Mouse (Mus musculus) limb, embryonic 14.5 days (tissue): ENCODE data around the gene Ifnab. TPM values are rescaled to one million over a fixed set of nuclear protein-coding genes. Genes with fewer than 3 reads are reported as not detected.
A peak's percentile ranks its signal among the peaks of the same experiment; 100 is the strongest.

Experiments used
- ATAC-seq: fragments of 200-750 bp; cut with Nextera tagmentation; 2 replicates; pipeline ENCODE4 v1.8.0; 2017; ENCODE audit warnings: low read depth, moderate number of reproducible peaks, moderate TSS enrichment; ENCODE audit not compliant: low FRiP score
- DNase-seq: peaks from one replicate; pipeline ENCODE4 v3.0.0-alpha.2; 2015; ENCODE audit warnings: low spot score
- H3K27ac ChIP-seq: fragments of 300-500 bp; sonication (generic); replicated peaks from 2 replicates; pipeline ENCODE4 v1.5.1; 2014; ENCODE audit warnings: low read depth, mild to moderate bottlenecking, low read length, moderate library complexity, mixed read lengths
- H3K27me3 ChIP-seq: fragments of 300-500 bp; sonication (generic); 2 replicates; pipeline ENCODE4 v1.6.1; 2014; ENCODE audit warnings: low read length, mixed read lengths; ENCODE audit not compliant: control insufficient read depth, insufficient read depth
- H3K36me3 ChIP-seq: fragments of 300-500 bp; sonication (generic); 2 replicates; pipeline ENCODE4 v1.6.1; 2014; ENCODE audit warnings: mild to moderate bottlenecking, low read length, moderate library complexity, mixed read lengths; ENCODE audit not compliant: control insufficient read depth, insufficient read depth
- H3K4me1 ChIP-seq: fragments of 300-500 bp; sonication (generic); 2 replicates; pipeline ENCODE4 v1.6.1; 2014; ENCODE audit warnings: antibody characterized with exemption, low read length, mixed read lengths; ENCODE audit not compliant: control insufficient read depth, insufficient read depth
- H3K4me2 ChIP-seq: fragments of 300-500 bp; sonication (generic); replicated peaks from 2 replicates; pipeline ENCODE4 v1.6.1; 2014; ENCODE audit warnings: low read depth, mild to moderate bottlenecking, low read length, moderate library complexity; ENCODE audit not compliant: severe bottlenecking
- H3K4me3 ChIP-seq: fragments of 300-500 bp; sonication (generic); replicated peaks from 2 replicates; pipeline ENCODE4 v1.5.1; 2014; ENCODE audit warnings: low read length
- H3K9ac ChIP-seq: fragments of 300-500 bp; sonication (generic); 2 replicates; pipeline ENCODE4 v1.6.1; 2014; ENCODE audit warnings: mild to moderate bottlenecking, low read depth, low read length, moderate library complexity; ENCODE audit not compliant: severe bottlenecking
- H3K9me3 ChIP-seq: fragments of 300-500 bp; sonication (generic); 2 replicates; pipeline ENCODE4 v1.6.1; 2016; ENCODE audit warnings: low read length; ENCODE audit not compliant: control insufficient read depth
- POLR2A ChIP-seq: fragments of 200-500 bp; IDR thresholded peaks from 2 replicates; pipeline ENCODE4 v1.8.0; 2012; ENCODE audit warnings: inconsistent platforms, mild to moderate bottlenecking, moderate library complexity, borderline replicate concordance; ENCODE audit not compliant: insufficient read depth, insufficient read length; ENCODE audit errors: extremely low read depth
- WGBS: fragments of 180-500 bp; shearing (Covaris S2); extraction: QIAGEN DNeasy Blood & Tissue Kit; methylation state at CpG from one replicate; pipeline ENCODE4 v1.1.7; 2014; 5-methylcytosine and 5-hydroxymethylcytosine counted together
- polyA plus RNA-seq, 2 experiments: library from polyadenylated mRNA; depleted of rRNA in 1 of 2; stranded (reverse) in 1 of 2; unstranded in 1 of 2; fragments of >200 nt; fragmentation: Nextera tagmentation in 1 of 2; extraction: Ambion mirVana in 1 of 2; gene quantifications; 2 replicates each; pipeline versions ENCODE4 v1.2.1 to v1.2.3; 2012 to 2014

The Ifnab gene
- polyA plus RNA-seq, 2 experiments, result not detected

DNA sequence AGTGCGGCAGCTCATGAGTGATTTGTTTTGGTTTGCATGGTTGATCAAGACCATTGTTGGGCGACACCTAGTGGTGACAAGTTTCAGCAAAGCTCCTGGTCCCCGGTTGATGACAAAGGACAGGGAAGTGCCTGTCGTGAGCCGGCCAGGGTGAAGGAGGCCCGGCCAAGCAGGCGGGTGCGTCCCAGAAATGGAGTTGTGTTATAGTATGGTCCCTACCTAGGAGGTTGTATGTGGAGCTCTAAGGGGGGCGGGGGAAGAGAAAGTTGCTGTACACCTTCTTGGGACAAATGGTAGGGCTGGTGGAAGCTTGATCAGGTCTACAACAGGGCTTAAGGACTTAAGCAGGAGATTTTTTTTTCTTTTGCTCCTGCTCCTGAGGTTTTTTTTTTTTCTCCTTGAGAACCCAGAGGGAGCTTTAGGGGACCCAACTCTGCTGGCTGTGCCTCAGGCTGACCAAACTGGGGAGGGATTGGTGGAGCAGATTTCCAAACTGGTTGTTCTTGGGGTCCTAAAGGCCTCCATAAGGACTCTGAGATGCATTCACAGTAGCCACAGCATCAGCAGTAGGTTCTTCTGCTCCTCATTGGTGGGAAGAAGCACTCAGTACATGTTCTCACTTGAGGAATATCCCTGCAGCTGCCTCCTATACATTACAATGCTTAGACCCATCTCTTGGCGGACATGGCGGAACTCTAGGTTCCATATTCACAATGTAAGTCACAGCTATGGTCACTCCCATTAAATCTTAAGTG lies 49.9 kb downstream of the Ifnab start:
- no peaks in the 10 kb centered on the region for H3K4me1 ChIP-seq
- TF ChIP-seq POLR2A, result no peak
- H3K36me3 ChIP-seq, result no peaks in the 10 kb centered on the region
- H3K4me2 ChIP-seq, result peak overlapping the region; percentile 45
- peak; percentile 99 for DNase-seq
- no peaks in the 10 kb centered on the region for H3K27me3 ChIP-seq
- peak overlapping the region; percentile 33 for H3K4me3 ChIP-seq
- H3K9me3 ChIP-seq, result no peaks in the 10 kb centered on the region
- no peak overlapping the region for H3K9ac ChIP-seq
- 13% methylated on average over 11 of the region's 11 CpGs for WGBS
- ATAC-seq, result peak; percentile 96
- 0 out of 2 replicates have a peak overlapping the region, but pooled peaks have one; percentile 19 for H3K27ac ChIP-seq

- no peak overlapping the region for H3K27ac ChIP-seq
- TF ChIP-seq POLR2A, result no peak
- H3K4me1 ChIP-seq, result no peaks in the 10 kb centered on the region
- H3K9ac ChIP-seq, result peak overlapping the region; percentile 47
- no peaks in the 10 kb centered on the region for H3K27me3 ChIP-seq
- no peaks in the 10 kb centered on the region for H3K9me3 ChIP-seq
- DNase-seq, result no peak
- H3K4me3 ChIP-seq, result peak overlapping the region; percentile 33
- WGBS, result 61% methylated on average over 8 of the region's 8 CpGs
- H3K36me3 ChIP-seq, result no peaks in the 10 kb centered on the region
- ATAC-seq, result no peak
- H3K4me2 ChIP-seq, result peak overlapping the region; percentile 45
These were observed 50.5 kb downstream of the Ifnab start for GRCm38 (mm10) chr4:88640704-88641076.

Other genes starting within 250 kb of the Ifnab start
Only the 30 nearest of the 32 such genes appear.
- not detected in 2 replicates for gene Ifna15, start 133.1 kb downstream of the Ifnab start, polyA plus RNA-seq (2012; rRNA removed)
- gene Ifna15, start 133.1 kb downstream of the Ifnab start, polyA plus RNA-seq (2014; fragmentation: Nextera tagmentation; extraction: Ambion mirVana), result not detected in 2 replicates
- not detected in 2 replicates for gene Ifna14, start 119.6 kb downstream of the Ifnab start, polyA plus RNA-seq (2012; rRNA removed)
- not detected in 2 replicates for gene Ifna14, start 119.6 kb downstream of the Ifnab start, polyA plus RNA-seq (2014; fragmentation: Nextera tagmentation; extraction: Ambion mirVana)
- gene Ifna9, start 99.0 kb downstream of the Ifnab start, polyA plus RNA-seq (2012; rRNA removed), result not detected in 2 replicates
- gene Ifna9, start 99.0 kb downstream of the Ifnab start, polyA plus RNA-seq (2014; fragmentation: Nextera tagmentation; extraction: Ambion mirVana), result not detected in 2 replicates
- gene Ifna12, start 88.0 kb downstream of the Ifnab start, polyA plus RNA-seq (2012; rRNA removed), result not detected in 2 replicates
- not detected in 2 replicates for gene Ifna12, start 88.0 kb downstream of the Ifnab start, polyA plus RNA-seq (2014; fragmentation: Nextera tagmentation; extraction: Ambion mirVana)
- gene C87499, start 56.9 kb downstream of the Ifnab start, polyA plus RNA-seq (2012; rRNA removed), result not detected in 2 replicates
- not detected in 2 replicates for gene C87499, start 56.9 kb downstream of the Ifnab start, polyA plus RNA-seq (2014; fragmentation: Nextera tagmentation; extraction: Ambion mirVana)
- gene Ifna13, start 46.9 kb downstream of the Ifnab start, polyA plus RNA-seq (2012; rRNA removed), result not detected in 2 replicates
- not detected in 2 replicates for gene Ifna13, start 46.9 kb downstream of the Ifnab start, polyA plus RNA-seq (2014; fragmentation: Nextera tagmentation; extraction: Ambion mirVana)
- gene Ifna16, start 14.4 kb downstream of the Ifnab start, polyA plus RNA-seq (2012; rRNA removed), result not detected in 2 replicates
- not detected in 2 replicates for gene Ifna16, start 14.4 kb downstream of the Ifnab start, polyA plus RNA-seq (2014; fragmentation: Nextera tagmentation; extraction: Ambion mirVana)
- not detected in 2 replicates for gene Ifna2, start 7.4 kb downstream of the Ifnab start, polyA plus RNA-seq (2012; rRNA removed)
- gene Ifna2, start 7.4 kb downstream of the Ifnab start, polyA plus RNA-seq (2014; fragmentation: Nextera tagmentation; extraction: Ambion mirVana), result not detected in 2 replicates
- gene Gm26566, start 30.4 kb upstream of the Ifnab start, polyA plus RNA-seq (2012; rRNA removed), result 0.63 and 0.86 TPM in 2 replicates
- 0.70 and 2.0 TPM in 2 replicates for gene Gm26566, start 30.4 kb upstream of the Ifnab start, polyA plus RNA-seq (2014; fragmentation: Nextera tagmentation; extraction: Ambion mirVana)
- 41.4 and 41.6 TPM in 2 replicates for gene Klhl9, start 31.1 kb upstream of the Ifnab start, polyA plus RNA-seq (2012; rRNA removed)
- gene Klhl9, start 31.1 kb upstream of the Ifnab start, polyA plus RNA-seq (2014; fragmentation: Nextera tagmentation; extraction: Ambion mirVana), result 127 and 137 TPM in 2 replicates
- not detected in 2 replicates for gene Gm13271, start 63.5 kb upstream of the Ifnab start, polyA plus RNA-seq (2012; rRNA removed)
- not detected in 2 replicates for gene Gm13271, start 63.5 kb upstream of the Ifnab start, polyA plus RNA-seq (2014; fragmentation: Nextera tagmentation; extraction: Ambion mirVana)
- 0.13 and 0.24 TPM in 2 replicates for gene Gm13283, start 68.8 kb upstream of the Ifnab start, polyA plus RNA-seq (2012; rRNA removed)
- 0.21 TPM in 1 of 2 replicates, not detected in the other for gene Gm13283, start 68.8 kb upstream of the Ifnab start, polyA plus RNA-seq (2014; fragmentation: Nextera tagmentation; extraction: Ambion mirVana)
- not detected in 2 replicates for gene Gm13290, start 82.5 kb upstream of the Ifnab start, polyA plus RNA-seq (2012; rRNA removed)
- 0.33 and 0.48 TPM in 2 replicates for gene Gm13290, start 82.5 kb upstream of the Ifnab start, polyA plus RNA-seq (2014; fragmentation: Nextera tagmentation; extraction: Ambion mirVana)
- gene Gm13289, start 85.6 kb upstream of the Ifnab start, polyA plus RNA-seq (2012; rRNA removed), result not detected in 2 replicates
- not detected in 2 replicates for gene Gm13289, start 85.6 kb upstream of the Ifnab start, polyA plus RNA-seq (2014; fragmentation: Nextera tagmentation; extraction: Ambion mirVana)
- gene Gm13272, start 88.5 kb upstream of the Ifnab start, polyA plus RNA-seq (2012; rRNA removed), result 0.16 TPM in 1 of 2 replicates, not detected in the other
- not detected in 2 replicates for gene Gm13272, start 88.5 kb upstream of the Ifnab start, polyA plus RNA-seq (2014; fragmentation: Nextera tagmentation; extraction: Ambion mirVana)
- 0.10 and 0.17 TPM in 2 replicates for gene Ifnz, start 90.8 kb upstream of the Ifnab start, polyA plus RNA-seq (2012; rRNA removed)
- 0.25 TPM in 1 of 2 replicates, not detected in the other for gene Ifnz, start 90.8 kb upstream of the Ifnab start, polyA plus RNA-seq (2014; fragmentation: Nextera tagmentation; extraction: Ambion mirVana)
- 0.14 and 0.44 TPM in 2 replicates for gene Gm13276, start 94.3 kb upstream of the Ifnab start, polyA plus RNA-seq (2012; rRNA removed)
- not detected in 2 replicates for gene Gm13276, start 94.3 kb upstream of the Ifnab start, polyA plus RNA-seq (2014; fragmentation: Nextera tagmentation; extraction: Ambion mirVana)
- not detected in 2 replicates for gene Gm13277, start 97.3 kb upstream of the Ifnab start, polyA plus RNA-seq (2012; rRNA removed)
- not detected in 2 replicates for gene Gm13277, start 97.3 kb upstream of the Ifnab start, polyA plus RNA-seq (2014; fragmentation: Nextera tagmentation; extraction: Ambion mirVana)
- gene Gm13278, start 100.2 kb upstream of the Ifnab start, polyA plus RNA-seq (2012; rRNA removed), result not detected in 2 replicates
- gene Gm13278, start 100.2 kb upstream of the Ifnab start, polyA plus RNA-seq (2014; fragmentation: Nextera tagmentation; extraction: Ambion mirVana), result not detected in 2 replicates
- 0.47 TPM in 1 of 2 replicates, not detected in the other for gene Gm13275, start 103.1 kb upstream of the Ifnab start, polyA plus RNA-seq (2012; rRNA removed)
- gene Gm13275, start 103.1 kb upstream of the Ifnab start, polyA plus RNA-seq (2014; fragmentation: Nextera tagmentation; extraction: Ambion mirVana), result not detected in 2 replicates
- not detected in 2 replicates for gene Gm13279, start 106.0 kb upstream of the Ifnab start, polyA plus RNA-seq (2012; rRNA removed)
- not detected in 2 replicates for gene Gm13279, start 106.0 kb upstream of the Ifnab start, polyA plus RNA-seq (2014; fragmentation: Nextera tagmentation; extraction: Ambion mirVana)
- not detected in 2 replicates for gene Gm13285, start 108.3 kb upstream of the Ifnab start, polyA plus RNA-seq (2012; rRNA removed)
- 0.65 and 1.3 TPM in 2 replicates for gene Gm13285, start 108.3 kb upstream of the Ifnab start, polyA plus RNA-seq (2014; fragmentation: Nextera tagmentation; extraction: Ambion mirVana)
- gene Gm13287, start 111.9 kb upstream of the Ifnab start, polyA plus RNA-seq (2012; rRNA removed), result 0.47 TPM in 1 of 2 replicates, not detected in the other
- gene Gm13287, start 111.9 kb upstream of the Ifnab start, polyA plus RNA-seq (2014; fragmentation: Nextera tagmentation; extraction: Ambion mirVana), result not detected in 2 replicates
- 0.04 and 0.09 TPM in 2 replicates for gene Gm13288, start 114.2 kb upstream of the Ifnab start, polyA plus RNA-seq (2012; rRNA removed)
- not detected in 2 replicates for gene Gm13288, start 114.2 kb upstream of the Ifnab start, polyA plus RNA-seq (2014; fragmentation: Nextera tagmentation; extraction: Ambion mirVana)
- gene Ifna7, start 124.9 kb upstream of the Ifnab start, polyA plus RNA-seq (2012; rRNA removed), result not detected in 2 replicates
- gene Ifna7, start 124.9 kb upstream of the Ifnab start, polyA plus RNA-seq (2014; fragmentation: Nextera tagmentation; extraction: Ambion mirVana), result not detected in 2 replicates
- gene Ifna11, start 128.6 kb upstream of the Ifnab start, polyA plus RNA-seq (2012; rRNA removed), result not detected in 2 replicates
- not detected in 2 replicates for gene Ifna11, start 128.6 kb upstream of the Ifnab start, polyA plus RNA-seq (2014; fragmentation: Nextera tagmentation; extraction: Ambion mirVana)
- gene Ifna6, start 136.1 kb upstream of the Ifnab start, polyA plus RNA-seq (2012; rRNA removed), result not detected in 2 replicates
- not detected in 2 replicates for gene Ifna6, start 136.1 kb upstream of the Ifnab start, polyA plus RNA-seq (2014; fragmentation: Nextera tagmentation; extraction: Ambion mirVana)
- not detected in 2 replicates for gene Ifna5, start 144.2 kb upstream of the Ifnab start, polyA plus RNA-seq (2012; rRNA removed)
- gene Ifna5, start 144.2 kb upstream of the Ifnab start, polyA plus RNA-seq (2014; fragmentation: Nextera tagmentation; extraction: Ambion mirVana), result not detected in 2 replicates
- not detected in 2 replicates for gene Ifna4, start 150.5 kb upstream of the Ifnab start, polyA plus RNA-seq (2012; rRNA removed)
- not detected in 2 replicates for gene Ifna4, start 150.5 kb upstream of the Ifnab start, polyA plus RNA-seq (2014; fragmentation: Nextera tagmentation; extraction: Ambion mirVana)
- gene Ifna1, start 158.7 kb upstream of the Ifnab start, polyA plus RNA-seq (2012; rRNA removed), result not detected in 2 replicates
- gene Ifna1, start 158.7 kb upstream of the Ifnab start, polyA plus RNA-seq (2014; fragmentation: Nextera tagmentation; extraction: Ambion mirVana), result not detected in 2 replicates